Mouse (Mus musculus): ENCODE data around the gene Bmp4.

- TF ChIP-seq CTCF (IDR thresholded peaks at IDR 0.05; ENCODE audit: extremely low read depth, insufficient read depth, low read length) (no peak), POLR2A (IDR thresholded peaks at IDR 0.05; ENCODE audit: extremely low read depth, insufficient read depth, low read length) (no peak)
Observed at GRCm38 (mm10) chr14:46385701-46386477, 4.6 kb downstream of the Bmp4 start.
